Mouse (Mus musculus) lung, postnatal 0 days (tissue): ENCODE data around the gene Cnga3. TPM values are rescaled to one million over a fixed set of nuclear protein-coding genes. Genes with fewer than 3 reads are reported as not detected.

Experiments used
- ATAC-seq: fragments of 200-750 bp; cut with Nextera tagmentation; 2 replicates; pipeline ENCODE4 v1.8.0; 2017; ENCODE audit warnings: moderate library complexity
- DNase-seq: peaks from one replicate; pipeline ENCODE4 v3.0.0-alpha.2; 2016; ENCODE audit warnings: low spot score
- H3K27ac ChIP-seq: fragments of 300-500 bp; sonication (generic); 2 replicates; pipeline ENCODE4 v1.5.1; 2014; ENCODE audit warnings: antibody characterized with exemption, mild to moderate bottlenecking, low read length, mixed read lengths
- H3K27me3 ChIP-seq: fragments of 300-500 bp; sonication (generic); replicated peaks from 2 replicates; pipeline ENCODE4 v1.6.1; 2014; ENCODE audit warnings: low read length, mixed read lengths; ENCODE audit not compliant: insufficient read depth
- H3K36me3 ChIP-seq: fragments of 300-500 bp; sonication (generic); 2 replicates; pipeline ENCODE4 v1.6.1; 2014; ENCODE audit warnings: low read length, mixed read lengths; ENCODE audit not compliant: insufficient read depth
- H3K4me1 ChIP-seq: fragments of 300-500 bp; sonication (generic); 2 replicates; pipeline ENCODE4 v1.6.1; 2014; ENCODE audit warnings: antibody characterized with exemption, low read depth, low read length, mixed read lengths; ENCODE audit not compliant: insufficient read depth
- H3K4me2 ChIP-seq: fragments of 300-500 bp; sonication (generic); replicated peaks from 2 replicates; pipeline ENCODE4 v1.6.1; 2014; ENCODE audit warnings: low read depth, mild to moderate bottlenecking, low read length, moderate library complexity, mixed read lengths
- H3K4me3 ChIP-seq: fragments of 300-500 bp; sonication (generic); 2 replicates; pipeline ENCODE4 v1.5.1; 2014; ENCODE audit warnings: low read depth, low read length
- H3K9ac ChIP-seq: fragments of 300-500 bp; sonication (generic); replicated peaks from 2 replicates; pipeline ENCODE4 v1.6.1; 2014; ENCODE audit warnings: low read depth, mild to moderate bottlenecking
- H3K9me3 ChIP-seq: fragments of 300-500 bp; sonication (generic); 2 replicates; pipeline ENCODE4 v1.6.1; 2016; ENCODE audit warnings: low read length, mixed read lengths
- CTCF ChIP-seq: IDR thresholded peaks from 2 replicates; pipeline ENCODE4 v1.5.1; 2016; ENCODE audit warnings: antibody characterized with exemption, mild to moderate bottlenecking
- EP300 ChIP-seq: IDR thresholded peaks from 2 replicates; pipeline ENCODE4 v1.6.1; 2016; ENCODE audit warnings: antibody characterized with exemption, mild to moderate bottlenecking, control low read depth
- WGBS: fragments of 180-500 bp; shearing (Covaris S2); extraction: QIAGEN DNeasy Blood & Tissue Kit; methylation state at CpG from one replicate; pipeline ENCODE4 v1.1.7; 2014; 5-methylcytosine and 5-hydroxymethylcytosine counted together
- polyA plus RNA-seq: library from polyadenylated mRNA; unstranded; fragments of >200 nt; fragmentation: Nextera tagmentation; extraction: Ambion mirVana; gene quantifications from 2 replicates; pipeline ENCODE4 v1.2.1, GENCODE M21; 2015

The Cnga3 gene
- polyA plus RNA-seq = not detected in 2 replicates

DNA sequence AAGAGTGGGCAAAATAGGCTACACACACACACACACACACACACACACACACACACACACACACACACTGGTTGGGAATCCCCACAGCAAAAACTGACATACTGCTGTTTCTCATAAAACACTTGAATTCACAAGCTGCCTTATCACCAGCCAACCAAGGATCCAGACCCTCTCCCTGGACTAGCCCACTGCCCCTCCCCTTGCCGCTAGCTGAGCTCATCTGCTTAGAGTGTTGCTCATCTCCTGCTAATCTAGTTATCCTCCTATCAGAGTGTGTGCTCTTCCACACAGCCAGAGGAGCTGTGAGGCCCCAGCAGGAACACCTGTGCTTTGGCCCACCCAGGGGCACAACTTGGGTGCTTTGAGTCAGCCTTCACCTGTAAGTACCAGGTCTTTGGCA, at the start of gene Cnga3:
TSS of gene Cnga3 (plus strand) at position 291 of the 400 bp plus-strand sequence.
- DNase-seq (no peak), ATAC-seq (no peak)
- Histone ChIP-seq H3K9me3 (no peaks in the 10 kb centered on the region), H3K36me3 (no peaks in the 10 kb centered on the region), H3K4me1 (no peaks in the 10 kb centered on the region), H3K4me3 (no peak within 1 kb of the TSS), H3K27me3 (no peaks in the 10 kb centered on the region), H3K4me2 (no peak within 1 kb of the TSS), H3K9ac (no peak within 1 kb of the TSS), H3K27ac (no peak within 1 kb of the TSS)
- TF ChIP-seq CTCF (no peak), EP300 (no peak)
- 43% methylated on average over 1 of the region's 1 CpGs for WGBS

DNA sequence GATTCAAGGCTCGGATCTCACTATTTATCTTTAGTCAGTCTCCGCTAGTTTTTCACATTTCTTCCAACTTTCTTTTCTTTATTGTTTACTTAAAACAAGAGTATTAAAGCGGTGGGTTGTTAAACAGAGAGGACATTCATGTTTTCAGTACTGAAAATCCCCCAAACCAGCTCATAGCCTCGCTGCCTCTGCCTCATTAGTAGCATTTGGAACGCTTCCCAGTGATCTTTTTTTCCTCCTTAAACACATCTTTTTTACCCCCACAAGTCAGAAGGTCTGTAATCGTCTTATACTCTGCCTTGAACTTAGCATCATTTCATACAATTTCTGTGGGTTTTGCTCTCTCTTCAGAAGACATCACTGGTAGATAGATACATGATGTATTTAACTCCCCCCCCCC, 48.2 kb upstream of the Cnga3 start:
- TF ChIP-seq CTCF (no peak), EP300 (no peak)
- Histone ChIP-seq H3K9me3 (0 out of 2 replicates have a peak, but pooled peaks cover 1% of the 10 kb centered on the region), H3K4me3 (no peak overlapping the region), H3K9ac (no peak overlapping the region), H3K4me2 (no peak overlapping the region), H3K27ac (no peak overlapping the region), H3K4me1 (no peaks in the 10 kb centered on the region), H3K27me3 (no peaks in the 10 kb centered on the region), H3K36me3 (no peaks in the 10 kb centered on the region)
- no peak for ATAC-seq
- DNase-seq = no peak
- 20% methylated on average over 6 of the region's 6 CpGs for WGBS

DNA sequence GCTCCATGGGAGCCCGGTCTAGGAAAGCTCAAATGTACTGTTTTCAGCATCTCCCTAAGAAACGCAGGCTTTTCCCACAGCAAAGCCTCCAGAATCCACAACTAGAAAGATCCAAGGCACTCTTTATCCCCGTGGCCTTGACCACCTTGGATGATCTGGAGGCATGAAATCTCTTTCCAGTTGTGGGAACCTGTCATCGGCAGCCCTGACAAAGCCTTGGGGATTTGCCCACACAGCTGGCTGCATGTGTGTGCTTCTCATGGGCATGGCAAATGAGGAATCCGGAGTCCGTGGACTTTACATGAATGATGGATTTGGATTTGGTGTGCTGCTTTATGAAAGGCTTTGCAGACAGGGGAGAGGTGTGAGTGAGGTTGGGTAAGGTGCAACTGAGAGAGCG, 46.3 kb upstream of the Cnga3 start:
- H3K27ac ChIP-seq = no peak overlapping the region
- H3K9ac ChIP-seq = no peak overlapping the region
- TF ChIP-seq EP300 (no peak), CTCF (no peak)
- no peaks in the 10 kb centered on the region for H3K36me3 ChIP-seq
- ATAC-seq = no peak
- WGBS = 72% methylated on average over 7 of the region's 7 CpGs
- no peaks in the 10 kb centered on the region for H3K9me3 ChIP-seq
- no peak overlapping the region for H3K4me3 ChIP-seq
- no peaks in the 10 kb centered on the region for H3K4me1 ChIP-seq
- no peak for DNase-seq
- no peaks in the 10 kb centered on the region for H3K27me3 ChIP-seq
- H3K4me2 ChIP-seq = no peak overlapping the region

DNA sequence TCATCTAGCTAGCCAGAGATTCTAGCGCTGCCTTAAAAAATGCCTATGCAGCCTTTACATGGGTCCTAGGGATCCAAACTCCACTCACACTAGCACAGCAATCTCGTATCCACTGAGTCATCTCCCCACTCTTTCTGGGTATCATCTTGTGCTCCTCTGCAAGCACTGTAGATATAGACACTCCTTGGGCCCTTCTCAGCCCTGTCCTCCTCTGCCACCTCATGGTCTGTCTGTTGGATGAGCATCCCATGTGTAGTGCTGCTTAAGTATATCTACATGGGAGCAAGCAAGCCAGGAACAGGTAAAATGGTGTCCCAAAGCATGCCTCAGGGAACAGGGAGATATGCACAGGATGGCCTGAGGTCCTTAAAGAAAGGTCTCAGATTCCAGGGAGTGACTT, 36.4 kb upstream of the Cnga3 start:
- H3K9ac ChIP-seq = no peak overlapping the region
- TF ChIP-seq EP300 = no peak
- peak; percentile 14; the same call in 1 of the 2 replicates for TF ChIP-seq CTCF
- no peak overlapping the region for H3K4me2 ChIP-seq
- H3K4me3 ChIP-seq = no peak overlapping the region
- DNase-seq (no peak), ATAC-seq (no peak)
- H3K4me1 ChIP-seq = no peaks in the 10 kb centered on the region
- no peaks in the 10 kb centered on the region for H3K27me3 ChIP-seq
- WGBS = 78% methylated on average over 2 of the region's 2 CpGs
- no peaks in the 10 kb centered on the region for H3K9me3 ChIP-seq
- H3K36me3 ChIP-seq = no peaks in the 10 kb centered on the region
- H3K27ac ChIP-seq = no peak overlapping the region

DNA sequence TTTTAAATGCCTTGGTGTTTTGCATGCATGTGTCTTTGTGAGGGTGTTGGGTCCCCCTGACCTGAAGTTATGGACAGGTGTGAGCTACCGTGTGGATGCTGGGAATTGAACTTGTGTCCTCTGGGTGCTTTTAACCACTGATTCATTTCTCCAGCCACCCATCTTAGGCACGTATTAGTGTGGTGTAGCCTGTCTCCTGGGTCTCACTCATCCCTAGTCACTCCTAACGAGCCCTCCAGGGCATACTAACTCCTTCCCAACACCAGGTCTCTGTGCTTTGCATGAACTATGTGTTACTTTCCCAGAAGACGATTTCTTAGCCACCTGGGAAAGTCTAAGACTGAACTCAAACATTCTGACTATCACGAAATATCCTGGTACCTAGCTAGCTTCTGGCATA, 34.4 kb upstream of the Cnga3 start:
- no peak for DNase-seq
- no peak overlapping the region for H3K4me3 ChIP-seq
- TF ChIP-seq CTCF (no peak), EP300 (no peak)
- H3K27ac ChIP-seq = no peak overlapping the region
- no peak overlapping the region for H3K4me2 ChIP-seq
- no peaks in the 10 kb centered on the region for H3K36me3 ChIP-seq
- ATAC-seq = no peak
- WGBS = 65% methylated on average over 5 of the region's 5 CpGs
- H3K27me3 ChIP-seq = no peaks in the 10 kb centered on the region
- no peaks in the 10 kb centered on the region for H3K9me3 ChIP-seq
- no peaks in the 10 kb centered on the region for H3K4me1 ChIP-seq
- no peak overlapping the region for H3K9ac ChIP-seq

DNA sequence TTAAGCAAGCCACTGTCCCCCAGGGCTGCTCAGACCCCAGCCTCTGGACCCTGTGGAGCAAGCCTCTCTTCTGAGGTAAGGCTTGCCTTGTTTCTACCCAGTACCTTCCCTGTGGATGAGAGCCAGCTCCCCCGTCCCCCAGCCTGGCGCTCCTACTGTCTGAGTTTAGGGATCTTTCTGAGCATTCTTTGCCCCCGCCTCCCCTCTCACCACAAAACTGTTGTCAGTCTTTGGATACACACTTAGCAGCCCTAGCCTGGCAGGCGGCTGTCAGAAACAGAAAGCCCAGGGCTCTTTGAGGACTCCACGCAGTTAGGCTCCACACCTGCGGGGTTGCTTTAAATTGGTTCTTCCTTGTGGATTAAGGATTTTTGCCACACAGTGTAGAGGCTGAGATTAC, 27.2 kb upstream of the Cnga3 start:
- Histone ChIP-seq H3K36me3 (no peaks in the 10 kb centered on the region), H3K4me2 (no peak overlapping the region), H3K9ac (no peak overlapping the region), H3K4me3 (no peak overlapping the region), H3K27me3 (no peaks in the 10 kb centered on the region), H3K9me3 (no peaks in the 10 kb centered on the region), H3K4me1 (no peaks in the 10 kb centered on the region), H3K27ac (no peak overlapping the region)
- WGBS = 70% methylated on average over 6 of the region's 6 CpGs
- no peak for ATAC-seq
- TF ChIP-seq EP300 (no peak), CTCF (no peak)
- no peak for DNase-seq

DNA sequence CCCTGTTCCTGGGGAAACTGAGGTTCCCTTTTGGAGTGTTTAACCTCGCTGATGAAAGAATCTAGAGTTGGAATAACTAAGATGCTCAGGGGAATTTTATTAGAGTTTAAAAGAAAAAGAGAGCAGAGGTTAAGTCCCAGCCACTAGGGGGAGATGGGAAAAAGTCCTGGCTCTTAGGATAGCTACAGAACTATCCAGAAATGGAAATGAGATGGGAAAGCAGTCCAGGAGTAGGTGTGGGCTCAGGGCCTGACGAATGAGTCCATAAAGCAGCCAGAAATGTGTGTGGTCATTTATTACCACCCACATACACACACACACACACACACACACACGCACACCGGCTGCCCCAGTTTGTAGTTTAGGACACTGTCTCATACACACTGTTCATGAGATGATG, 19.6 kb upstream of the Cnga3 start:
- H3K27me3 ChIP-seq = no peaks in the 10 kb centered on the region
- H3K4me2 ChIP-seq = no peak overlapping the region
- 56% methylated on average over 4 of the region's 4 CpGs for WGBS
- ATAC-seq = no peak
- H3K9me3 ChIP-seq = no peaks in the 10 kb centered on the region
- H3K36me3 ChIP-seq = no peaks in the 10 kb centered on the region
- peak; percentile 9 for DNase-seq
- peak; percentile 42 for TF ChIP-seq CTCF
- no peak for TF ChIP-seq EP300
- no peaks in the 10 kb centered on the region for H3K4me1 ChIP-seq
- H3K27ac ChIP-seq = no peak overlapping the region
- no peak overlapping the region for H3K9ac ChIP-seq
- H3K4me3 ChIP-seq = no peak overlapping the region
